Mouse (Mus musculus): ENCODE data around the gene Apob.

The Apob gene

GRCm38 (mm10) chr12:8038081-8038730 is 60.8 kb downstream of the Apob start:
- in situ Hi-C loops (cut with MboI, MseI) = no loop called here

DNA sequence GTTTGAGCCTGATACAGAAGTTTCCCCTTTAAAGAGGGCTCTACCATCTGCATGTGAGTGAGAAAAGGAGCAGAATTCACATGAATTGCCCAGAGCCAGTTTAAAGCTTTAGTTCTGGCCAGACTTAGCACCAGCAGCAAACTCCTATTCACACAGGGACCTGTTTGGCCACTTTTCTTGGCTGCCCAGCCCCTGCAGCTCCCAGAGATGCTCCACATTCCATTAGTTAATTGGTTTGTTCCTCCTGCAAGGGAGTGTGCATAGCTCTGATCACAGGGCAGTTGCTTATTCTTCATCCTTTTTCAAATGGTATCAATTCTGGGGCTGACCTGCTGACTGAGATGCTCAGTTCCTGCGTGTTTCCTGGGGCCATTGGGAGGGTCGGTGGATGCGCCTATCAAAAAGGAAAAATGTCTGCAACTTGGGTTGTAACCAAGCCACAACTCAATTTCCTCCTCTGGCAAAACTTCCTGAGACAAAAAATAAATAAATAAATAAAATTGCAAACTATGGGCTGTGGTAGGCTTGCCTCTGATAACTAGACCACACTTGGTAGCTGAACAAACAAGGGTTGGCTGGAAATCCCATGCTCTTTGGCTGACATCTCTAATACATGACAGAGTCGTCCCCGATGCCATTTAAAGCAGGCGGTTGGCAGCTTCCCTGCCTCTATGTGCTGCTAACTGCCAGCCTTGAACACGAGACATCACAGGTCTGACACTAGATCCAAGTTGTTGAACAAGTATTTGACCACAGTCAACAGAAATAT is 65.4 kb downstream of the Apob start:
- in situ Hi-C loops (cut with MboI, MseI) = loop anchor here (10.0 kb wide), 1 partner anchor 992 kb away; no protein-coding TSS in a partner anchor

DNA sequence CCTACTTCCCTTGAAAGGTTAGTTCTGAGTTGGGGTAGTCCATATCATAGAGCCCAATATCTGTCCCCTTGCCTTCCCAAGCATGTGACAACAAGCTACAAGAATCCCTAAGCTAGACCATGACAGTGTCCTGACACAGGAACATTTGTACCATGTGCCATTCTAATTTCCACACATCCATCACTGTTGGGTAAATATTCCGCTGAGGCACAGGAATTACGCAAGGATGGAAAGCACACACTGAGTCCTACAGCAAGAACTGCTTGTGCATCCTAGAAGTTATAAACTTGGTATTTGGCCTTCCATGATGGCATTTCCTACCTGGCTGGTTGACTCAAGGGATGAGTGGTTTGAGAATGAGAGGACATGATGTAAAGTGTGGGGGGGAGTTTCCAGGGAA is 69.6 kb downstream of the Apob start:
- in situ Hi-C loops (cut with MboI, MseI) = loop anchor here (10.0 kb wide), 1 partner anchor 988 kb away; no protein-coding TSS in a partner anchor

GRCm38 (mm10) chr12:8047789-8048309 is 70.4 kb downstream of the Apob start:
- in situ Hi-C loops (cut with MboI, MseI) = loop anchor here (10.0 kb wide), 1 partner anchor 987 kb away; no protein-coding TSS in a partner anchor

- in situ Hi-C loops (cut with MboI, MseI) = loop anchor here (5.0 kb wide), 1 partner anchor 231 kb away; no protein-coding TSS in a partner anchor
Observed at GRCm38 (mm10) chr12:8056001-8056640, 78.7 kb downstream of the Apob start.

DNA sequence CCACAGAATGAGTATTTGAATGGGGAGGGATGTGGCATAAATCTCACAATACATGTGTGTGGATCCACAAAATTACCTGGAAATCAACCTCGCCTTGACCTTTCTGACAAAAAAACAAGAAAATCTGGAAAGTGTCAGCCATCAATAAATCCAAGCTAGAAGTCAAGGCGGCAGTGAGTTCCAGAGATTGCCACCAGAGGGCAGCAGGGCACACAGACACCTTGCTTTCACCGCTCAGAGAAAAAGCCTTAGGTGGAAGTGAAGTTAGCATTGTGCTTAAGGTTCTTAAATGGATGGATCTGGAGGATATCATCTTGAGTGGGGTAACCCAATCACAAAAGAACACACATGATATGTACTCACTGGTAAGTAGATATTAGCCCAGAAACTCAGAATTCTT is 82.1 kb downstream of the Apob start:
- in situ Hi-C loops (cut with MboI, MseI) = loop anchor here (5.0 kb wide), 1 partner anchor 228 kb away; no protein-coding TSS in a partner anchor

DNA sequence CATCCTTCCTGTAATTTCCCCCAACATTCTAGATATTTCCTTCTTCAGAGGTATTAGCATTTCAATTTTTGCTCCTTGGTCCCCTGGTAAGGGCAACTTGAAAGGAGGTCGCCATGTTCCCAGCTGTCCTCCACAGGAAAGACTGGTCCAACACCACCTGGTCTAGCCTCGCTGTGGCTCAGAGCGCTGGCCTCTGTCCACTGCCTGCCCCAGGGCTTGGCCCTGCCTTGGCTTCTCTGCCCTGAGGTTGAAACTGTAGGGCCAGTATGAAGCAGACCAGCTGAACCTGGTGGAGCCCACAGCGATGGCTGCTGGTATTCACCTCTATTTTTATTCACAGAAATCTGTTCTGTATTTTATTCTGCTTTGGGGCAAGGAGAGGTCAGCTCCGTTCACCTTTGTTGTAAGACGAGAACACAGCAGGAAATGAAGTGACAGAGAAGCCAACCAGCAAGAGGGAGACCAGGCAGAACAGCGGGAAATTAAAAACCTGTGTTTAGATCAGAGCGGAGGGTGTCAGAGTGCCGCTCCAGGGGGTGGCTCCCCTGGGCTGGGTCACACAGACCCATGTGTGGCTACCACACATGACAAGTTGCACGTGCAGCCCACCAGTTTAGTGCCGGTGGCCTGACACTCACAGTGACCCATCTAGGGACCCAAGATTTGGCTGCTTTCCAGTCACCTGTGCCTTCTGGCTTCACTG is 86.1 kb downstream of the Apob start:
- in situ Hi-C loops (cut with MboI, MseI) = no loop called here
